In genomic region chr5:29479198-29479593, GRCm38 (mm10) we compare ENCODE assay signal across 9 mouse cellular contexts. TPM values are rescaled to one million over a fixed set of nuclear protein-coding genes. Genes with fewer than 3 reads are reported as not detected.
DNase-seq lines count a peak whose midpoint lies in the region; ATAC-seq and TF ChIP-seq lines count a peak whose summit lies in the region.
"Had no signal": no experiment of that assay in that cellular context is flagged by ENCODE, and none has a peak within 500 bp of the region (broad histone marks: within the 10 kb centered on the region; RNA-seq: fewer than 3 reads in every experiment).

No protein-coding gene starts in this region.

- no peak overlapping the region for H3K9ac ChIP-seq in forebrain, embryonic 16.5 days (replicated peaks; ENCODE audit: low read depth, low read length)
- H3K9ac ChIP-seq in ES-Bruce4 (ENCODE audit: low read depth, poor library complexity, severe bottlenecking): peak overlapping the region; percentile 42; the same call in 1 of the 2 replicates
- no peak overlapping the region for H3K9ac ChIP-seq in lung, embryonic 14.5 days
- H3K9ac ChIP-seq: embryonic facial prominence, embryonic 12.5 days had no signal

- H3K4me3 ChIP-seq in forebrain, embryonic 10.5 days: no peak overlapping the region
- H3K4me3 ChIP-seq in forebrain, embryonic 16.5 days (replicated peaks; ENCODE audit: low read length): no peak overlapping the region
- H3K4me3 ChIP-seq in ES-Bruce4 (ENCODE audit: low read depth, low read length): peak overlapping the region; percentile 78
- peak overlapping the region; percentile 38; the same call in 1 of the 2 replicates for H3K4me3 ChIP-seq in lung, embryonic 14.5 days (ENCODE audit: low read depth, low read length)
- H3K4me3 ChIP-seq in small intestine, adult 2 months (ENCODE audit: low read depth, low read length): peak overlapping the region; percentile 64

- no peaks in the 10 kb centered on the region for H3K9me3 ChIP-seq in forebrain, embryonic 10.5 days
- no peaks in the 10 kb centered on the region for H3K9me3 ChIP-seq in forebrain, embryonic 16.5 days (ENCODE audit: control insufficient read depth, low read length)
- no peaks in the 10 kb centered on the region for H3K9me3 ChIP-seq in ES-Bruce4 (replicated peaks; ENCODE audit: control insufficient read depth, insufficient read depth, low read length, poor library complexity, severe bottlenecking)
- no peaks in the 10 kb centered on the region for H3K9me3 ChIP-seq in lung, embryonic 14.5 days (ENCODE audit: low read depth, low read length)
- H3K9me3 ChIP-seq: embryonic facial prominence, embryonic 12.5 days had no signal

- peaks cover 30% of the 10 kb centered on the region for H3K4me1 ChIP-seq in forebrain, embryonic 10.5 days
- peaks cover 13% of the 10 kb centered on the region for H3K4me1 ChIP-seq in forebrain, embryonic 16.5 days (replicated peaks; ENCODE audit: control insufficient read depth, insufficient read depth, low read length)
- H3K4me1 ChIP-seq in ES-Bruce4 (ENCODE audit: control insufficient read depth, insufficient read depth, low read length): no peaks in the 10 kb centered on the region
- no peaks in the 10 kb centered on the region for H3K4me1 ChIP-seq in lung, embryonic 14.5 days (ENCODE audit: insufficient read depth)
- H3K4me1 ChIP-seq in small intestine, adult 2 months (ENCODE audit: control insufficient read depth, insufficient read depth, insufficient read length, low read length): peaks cover 2% of the 10 kb centered on the region; the same call in 1 of the 2 replicates

- ATAC-seq in forebrain, embryonic 16.5 days: no peak
- peak; percentile 34; the same call in 1 of the 2 replicates for ATAC-seq in granulocyte monocyte progenitor cell, adult 5-6 weeks (replicated peaks; ENCODE audit: poor library complexity, severe bottlenecking)
- ATAC-seq in lung, embryonic 14.5 days (ENCODE audit: insufficient read depth): peak; percentile 60; the same call in 1 of the 2 replicates
- ATAC-seq in megakaryocyte, adult 5-6 weeks (ENCODE audit: poor library complexity, severe bottlenecking): no peak

- no peak for TF ChIP-seq EP300 in ES-Bruce4 (IDR thresholded peaks at IDR 0.05; ENCODE audit: insufficient read depth, low read depth, low read length)

- 0% methylated on average over 14 of the region's 14 CpGs for WGBS in forebrain, embryonic 10.5 days
- WGBS in forebrain, embryonic 16.5 days: under 1% methylated on average over 14 of the region's 14 CpGs
- 1% methylated on average over 14 of the region's 14 CpGs for WGBS in lung, embryonic 14.5 days
- WGBS in small intestine, adult 2 months: under 1% methylated on average over 14 of the region's 14 CpGs

- TF ChIP-seq POLR2A in ES-Bruce4 (IDR thresholded peaks at IDR 0.05; ENCODE audit: insufficient read depth, low read length): no peak
- no peak for TF ChIP-seq POLR2A in small intestine, adult 2 months (IDR thresholded peaks at IDR 0.05; ENCODE audit: low read depth, low read length)

- H3K27ac ChIP-seq in forebrain, embryonic 10.5 days: no peak overlapping the region
- H3K27ac ChIP-seq in forebrain, embryonic 16.5 days (ENCODE audit: low read length): no peak overlapping the region
- H3K27ac ChIP-seq in ES-Bruce4 (ENCODE audit: insufficient read depth, low read length): no peak overlapping the region
- H3K27ac ChIP-seq in lung, embryonic 14.5 days (ENCODE audit: low read depth): no peak overlapping the region
- H3K27ac ChIP-seq in small intestine, adult 2 months (ENCODE audit: insufficient read depth, low read depth, low read length): no peak overlapping the region
- H3K27ac ChIP-seq: embryonic facial prominence, embryonic 12.5 days had no signal

- peak; percentile 56 for DNase-seq in forebrain, embryonic 10.5 days (ENCODE audit: extremely low spot score, low spot score)
- DNase-seq in lung, embryonic 14.5 days: peak; percentile 75
- no peak for DNase-seq in right cerebral cortex, postnatal 25 days

- TF ChIP-seq CTCF in ES-Bruce4 (IDR thresholded peaks at IDR 0.05; ENCODE audit: low read depth, low read length): no peak
- TF ChIP-seq CTCF in lung, embryonic 14.5 days (IDR thresholded peaks at IDR 0.05; ENCODE audit: low read depth): peak; percentile 55
- TF ChIP-seq CTCF in small intestine, adult 2 months (IDR thresholded peaks at IDR 0.05; ENCODE audit: extremely low read depth, insufficient read length, insufficient replicate concordance, low read depth, low read length): peak; percentile 55; the same call in 1 of the 2 replicates

- peaks cover 100% of the 10 kb centered on the region for H3K27me3 ChIP-seq in forebrain, embryonic 10.5 days (ENCODE audit: poor library complexity, severe bottlenecking)
- peaks cover 95% of the 10 kb centered on the region for H3K27me3 ChIP-seq in forebrain, embryonic 16.5 days (replicated peaks; ENCODE audit: control insufficient read depth, insufficient read depth, low read length)
- H3K27me3 ChIP-seq in ES-Bruce4 (ENCODE audit: control insufficient read depth, insufficient read depth, low read length, poor library complexity, severe bottlenecking): peaks cover 21% of the 10 kb centered on the region
- peaks cover 100% of the 10 kb centered on the region for H3K27me3 ChIP-seq in lung, embryonic 14.5 days (ENCODE audit: insufficient read depth, low read length)
- peaks cover 25% of the 10 kb centered on the region for H3K27me3 ChIP-seq in small intestine, adult 2 months (ENCODE audit: control insufficient read depth, insufficient read depth, low read length)

- H3K36me3 ChIP-seq in forebrain, embryonic 10.5 days (replicated peaks): no peaks in the 10 kb centered on the region
- H3K36me3 ChIP-seq in forebrain, embryonic 16.5 days (ENCODE audit: control insufficient read depth, insufficient read depth): no peaks in the 10 kb centered on the region
- H3K36me3 ChIP-seq in ES-Bruce4 (ENCODE audit: control insufficient read depth, insufficient read depth, low read length, poor library complexity, severe bottlenecking): no peaks in the 10 kb centered on the region
- no peaks in the 10 kb centered on the region for H3K36me3 ChIP-seq in lung, embryonic 14.5 days (ENCODE audit: insufficient read depth)
- no peaks in the 10 kb centered on the region for H3K36me3 ChIP-seq in small intestine, adult 2 months (ENCODE audit: control insufficient read depth, insufficient read depth, low read length)
- H3K36me3 ChIP-seq: embryonic facial prominence, embryonic 12.5 days had no signal

- no peak overlapping the region for H3K4me2 ChIP-seq in forebrain, embryonic 16.5 days (ENCODE audit: low read length)
- peak overlapping the region; percentile 71; the same call in 1 of the 2 replicates for H3K4me2 ChIP-seq in lung, embryonic 14.5 days

RNA-seq across cellular contexts. Expression of gene Mnx1, which starts 0.9 kb away (rescaled TPM):
- polyA plus RNA-seq in forebrain, embryonic 10.5 days (2016; fragmentation: Nextera tagmentation; extraction: Ambion mirVana): not detected in 2 replicates
- not detected in 2 replicates for polyA plus RNA-seq in forebrain, embryonic 16.5 days (2015; fragmentation: Nextera tagmentation; extraction: Ambion mirVana)
- 0.45 and 0.88 TPM in 2 replicates for polyA plus RNA-seq in ES-Bruce4 (2011; ENCODE audit: insufficient read depth, insufficient read length, low read depth, missing spikeins)
- not detected in 2 replicates for total RNA-seq in granulocyte monocyte progenitor cell, adult 5-6 weeks (2014; fragmentation: Nextera tagmentation)
- total RNA-seq in granulocyte monocyte progenitor cell, adult 5-6 weeks (2017): not detected in 2 replicates
- polyA plus RNA-seq in lung, embryonic 14.5 days (2014; fragmentation: Nextera tagmentation; extraction: Ambion mirVana): not detected in 2 replicates
- 1.0 and 3.6 TPM in 2 replicates for polyA plus RNA-seq in small intestine, adult 2 months (2012; rRNA removed)
- total RNA-seq in megakaryocyte, adult 5-6 weeks (2015): not detected in 2 replicates
- total RNA-seq in megakaryocyte, adult 5-6 weeks (2017): not detected in 2 replicates
- polyA plus RNA-seq: embryonic facial prominence, embryonic 12.5 days had no signal

RNA-seq across cellular contexts. Expression of gene Nom1, which starts 44.7 kb away (rescaled TPM):
- 35.1 and 40.6 TPM in 2 replicates for polyA plus RNA-seq in forebrain, embryonic 10.5 days (2016; fragmentation: Nextera tagmentation; extraction: Ambion mirVana)
- 24.1 and 26.0 TPM in 2 replicates for polyA plus RNA-seq in forebrain, embryonic 16.5 days (2015; fragmentation: Nextera tagmentation; extraction: Ambion mirVana)
- polyA plus RNA-seq in ES-Bruce4 (2011; ENCODE audit: insufficient read depth, insufficient read length, low read depth, missing spikeins): 12.2 and 15.0 TPM in 2 replicates
- total RNA-seq in granulocyte monocyte progenitor cell, adult 5-6 weeks (2014; fragmentation: Nextera tagmentation): 15.4 and 31.0 TPM in 2 replicates
- 14.3 and 23.8 TPM in 2 replicates for total RNA-seq in granulocyte monocyte progenitor cell, adult 5-6 weeks (2017)
- polyA plus RNA-seq in lung, embryonic 14.5 days (2014; fragmentation: Nextera tagmentation; extraction: Ambion mirVana): 21.2 and 26.8 TPM in 2 replicates
- 1.7 and 2.7 TPM in 2 replicates for polyA plus RNA-seq in small intestine, adult 2 months (2012; rRNA removed)
- 6.8 and 18.6 TPM in 2 replicates for total RNA-seq in megakaryocyte, adult 5-6 weeks (2015)
- 7.0 and 7.8 TPM in 2 replicates for total RNA-seq in megakaryocyte, adult 5-6 weeks (2017)

Comparison
In these comparisons a context has a peak if more than half of its experiments do, and no peak if none do; other contexts are left out.
1. H3K4me3 ChIP-seq: peak in ES-Bruce4 (single experiment), lung, embryonic 14.5 days (single experiment) and small intestine, adult 2 months (single experiment); none in forebrain, embryonic 10.5 days (single experiment) and forebrain, embryonic 16.5 days (single experiment).
2. ATAC-seq: peak in granulocyte monocyte progenitor cell, adult 5-6 weeks (single experiment) and lung, embryonic 14.5 days (single experiment); none in forebrain, embryonic 16.5 days (single experiment) and megakaryocyte, adult 5-6 weeks (single experiment).